Mouse (Mus musculus) right cerebral cortex, adult 2 months (tissue): Measurements from ENCODE around the gene Wdr78.
A peak's percentile ranks its signal among the peaks of the same experiment; 100 is the strongest.

Experiments used
- DNase-seq, 2 experiments: peaks; one replicate each; pipeline ENCODE4 v3.0.0; 2021 to 2022; ENCODE audit warnings: low spot score in 2 of 2

The Wdr78 gene

GRCm38 (mm10) chr4:103056909-103057308, 57.4 kb downstream of the Wdr78 start:
- no peak for DNase-seq

- no peak for DNase-seq
Measured at GRCm38 (mm10) chr4:103048046-103048445, 66.3 kb downstream of the Wdr78 start.

- DNase-seq: no peak
Measured at GRCm38 (mm10) chr4:103042997-103043396, 71.4 kb downstream of the Wdr78 start.

GRCm38 (mm10) chr4:103039838-103040191, 74.5 kb downstream of the Wdr78 start:
- DNase-seq: no peak

GRCm38 (mm10) chr4:103039103-103039837, 75.1 kb downstream of the Wdr78 start:
- no peak for DNase-seq

- DNase-seq: no peak
Measured at GRCm38 (mm10) chr4:103028177-103029088, 85.9 kb downstream of the Wdr78 start.

GRCm38 (mm10) chr4:103027745-103028144, 86.6 kb downstream of the Wdr78 start:
- no peak for DNase-seq

GRCm38 (mm10) chr4:103026621-103027020, 87.7 kb downstream of the Wdr78 start, which contains the start of gene Insl5:
TSS of gene Insl5 (minus strand) at chr4:103026842.
- DNase-seq: no peak

GRCm38 (mm10) chr4:103013490-103013889, 100.9 kb downstream of the Wdr78 start:
- DNase-seq: peak; percentile 10 to 11

GRCm38 (mm10) chr4:103011823-103012222, 102.5 kb downstream of the Wdr78 start:
- peak; percentile 13 to 16 for DNase-seq

- no peak for DNase-seq
Measured at GRCm38 (mm10) chr4:103010734-103011133, 103.6 kb downstream of the Wdr78 start.

GRCm38 (mm10) chr4:103006943-103007418, 107.4 kb downstream of the Wdr78 start:
- no peak for DNase-seq

- DNase-seq: no peak
Measured at GRCm38 (mm10) chr4:103006266-103006665, 108.1 kb downstream of the Wdr78 start.

- no peak for DNase-seq
Measured at GRCm38 (mm10) chr4:103005190-103005945, 109.0 kb downstream of the Wdr78 start.

- no peak for DNase-seq
Measured at GRCm38 (mm10) chr4:103004681-103005080, 109.7 kb downstream of the Wdr78 start.

GRCm38 (mm10) chr4:102991685-102992084, 122.7 kb downstream of the Wdr78 start:
- DNase-seq: no peak

GRCm38 (mm10) chr4:102990595-102991340, 123.6 kb downstream of the Wdr78 start:
- DNase-seq: no peak

GRCm38 (mm10) chr4:102990016-102990415, 124.3 kb downstream of the Wdr78 start:
- DNase-seq: no peak

- no peak for DNase-seq
Measured at GRCm38 (mm10) chr4:102989391-102989790, 125.0 kb downstream of the Wdr78 start.

- DNase-seq: no peak
Measured at GRCm38 (mm10) chr4:102988526-102988925, 125.8 kb downstream of the Wdr78 start.
